Mouse (Mus musculus): Measurements from ENCODE around the gene Pou2f3.

Gene Pou2f3

GRCm38 (mm10) chr9:43210190-43210682, at the start of gene Pou2f3:
Gene Pou2f3 (minus strand): TSS chr9:43210369.
- DNase-seq (ENCODE audit: low read depth, low spot score): peak; percentile 71

DNA sequence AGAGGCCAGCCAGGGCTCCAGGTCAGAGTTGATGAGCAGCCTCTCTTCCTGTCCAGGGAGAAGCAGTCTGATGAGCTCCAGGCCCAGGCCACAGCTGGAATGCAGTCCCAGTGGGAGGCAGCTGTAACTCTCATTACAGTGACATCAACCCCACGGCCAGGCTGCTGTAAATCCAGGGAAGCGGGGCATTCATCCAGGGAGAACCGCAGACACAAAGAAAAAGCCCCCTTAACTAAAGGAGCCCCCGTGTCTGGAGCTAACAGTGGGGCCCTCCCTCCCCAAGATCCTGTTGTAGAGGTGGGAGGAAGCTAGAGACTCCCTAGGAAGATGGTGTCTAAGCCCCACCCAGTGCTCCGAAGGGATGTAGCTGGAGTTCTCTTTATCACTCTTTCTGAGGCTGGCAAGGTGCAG, 43.1 kb upstream of the Pou2f3 start:
- peak; percentile 79 for DNase-seq (ENCODE audit: low read depth, low spot score)

- no peak for DNase-seq (ENCODE audit: low read depth, low spot score)
Measured at GRCm38 (mm10) chr9:43252790-43253189, 42.6 kb upstream of the Pou2f3 start.

- DNase-seq (ENCODE audit: low read depth, low spot score): no peak
Measured at GRCm38 (mm10) chr9:43251786-43252185, 41.6 kb upstream of the Pou2f3 start.

DNA sequence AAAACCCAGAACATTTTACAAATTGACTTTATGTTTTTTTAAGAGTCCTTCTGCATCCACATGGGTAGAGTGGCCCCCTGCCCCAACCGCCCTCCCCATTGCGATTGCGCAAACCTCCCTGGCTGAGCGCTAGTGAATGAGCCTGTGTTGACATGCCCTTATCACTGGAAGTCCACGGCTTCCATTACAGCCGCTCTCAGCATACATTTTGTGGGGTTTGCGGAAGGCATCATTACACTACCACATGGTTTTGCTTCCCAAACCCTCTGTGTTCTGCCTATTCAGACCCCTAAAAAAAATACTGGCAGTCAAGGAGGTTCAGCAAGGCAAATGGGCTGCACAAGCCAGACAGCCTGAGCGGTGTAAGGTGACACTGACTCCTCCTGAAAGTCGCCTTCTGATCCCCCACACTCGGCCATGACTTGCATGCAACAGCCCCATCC, 36.6 kb upstream of the Pou2f3 start:
- DNase-seq (ENCODE audit: low read depth, low spot score): no peak

GRCm38 (mm10) chr9:43245801-43246570, 35.8 kb upstream of the Pou2f3 start:
- no peak for DNase-seq (ENCODE audit: low read depth, low spot score)

DNA sequence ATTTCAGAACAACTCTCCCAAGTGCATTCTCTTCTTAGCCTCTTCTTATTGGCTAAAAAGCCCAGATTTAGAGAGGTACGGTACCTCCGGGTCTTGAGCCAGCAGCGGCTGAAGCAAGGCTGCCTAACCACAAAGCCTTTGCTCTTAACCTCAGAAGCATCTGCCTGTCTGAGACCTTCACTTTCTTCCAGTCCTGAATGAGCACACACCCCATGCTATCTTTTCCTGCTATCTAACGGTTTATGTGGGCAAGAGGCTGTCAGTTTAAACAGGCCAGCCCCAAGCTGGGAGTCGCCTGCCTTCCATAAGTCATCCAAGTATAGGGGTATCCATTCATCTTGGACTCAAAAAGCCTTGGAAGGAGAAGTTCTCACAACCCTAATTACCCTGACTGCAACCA, 32.3 kb upstream of the Pou2f3 start:
- no peak for DNase-seq (ENCODE audit: low read depth, low spot score)

DNA sequence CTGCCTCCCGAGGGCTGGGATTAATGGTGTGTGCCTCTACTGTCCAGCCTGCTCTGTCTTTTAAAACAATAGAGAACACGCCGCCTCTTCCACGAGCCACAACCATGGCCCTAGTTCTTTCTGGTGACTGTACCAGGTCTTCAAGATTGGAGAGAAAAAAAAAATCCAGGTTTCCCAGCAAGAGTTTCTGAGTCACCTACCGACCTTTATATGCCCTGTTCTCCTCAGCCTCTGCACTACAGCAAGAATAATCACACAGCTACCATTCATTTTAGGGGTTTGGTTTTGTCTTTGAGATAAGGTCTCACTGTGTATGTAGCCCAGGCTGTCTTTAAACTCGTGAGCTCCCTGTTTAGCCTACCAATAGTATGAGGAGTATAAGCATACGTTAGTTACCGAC, 31.8 kb upstream of the Pou2f3 start:
- no peak for DNase-seq (ENCODE audit: low read depth, low spot score)

- DNase-seq (ENCODE audit: low read depth, low spot score): no peak
Measured at GRCm38 (mm10) chr9:43241291-43241690, 31.1 kb upstream of the Pou2f3 start.

- no peak for DNase-seq (ENCODE audit: low read depth, low spot score)
Measured at GRCm38 (mm10) chr9:43240594-43240900, 30.4 kb upstream of the Pou2f3 start.

DNA sequence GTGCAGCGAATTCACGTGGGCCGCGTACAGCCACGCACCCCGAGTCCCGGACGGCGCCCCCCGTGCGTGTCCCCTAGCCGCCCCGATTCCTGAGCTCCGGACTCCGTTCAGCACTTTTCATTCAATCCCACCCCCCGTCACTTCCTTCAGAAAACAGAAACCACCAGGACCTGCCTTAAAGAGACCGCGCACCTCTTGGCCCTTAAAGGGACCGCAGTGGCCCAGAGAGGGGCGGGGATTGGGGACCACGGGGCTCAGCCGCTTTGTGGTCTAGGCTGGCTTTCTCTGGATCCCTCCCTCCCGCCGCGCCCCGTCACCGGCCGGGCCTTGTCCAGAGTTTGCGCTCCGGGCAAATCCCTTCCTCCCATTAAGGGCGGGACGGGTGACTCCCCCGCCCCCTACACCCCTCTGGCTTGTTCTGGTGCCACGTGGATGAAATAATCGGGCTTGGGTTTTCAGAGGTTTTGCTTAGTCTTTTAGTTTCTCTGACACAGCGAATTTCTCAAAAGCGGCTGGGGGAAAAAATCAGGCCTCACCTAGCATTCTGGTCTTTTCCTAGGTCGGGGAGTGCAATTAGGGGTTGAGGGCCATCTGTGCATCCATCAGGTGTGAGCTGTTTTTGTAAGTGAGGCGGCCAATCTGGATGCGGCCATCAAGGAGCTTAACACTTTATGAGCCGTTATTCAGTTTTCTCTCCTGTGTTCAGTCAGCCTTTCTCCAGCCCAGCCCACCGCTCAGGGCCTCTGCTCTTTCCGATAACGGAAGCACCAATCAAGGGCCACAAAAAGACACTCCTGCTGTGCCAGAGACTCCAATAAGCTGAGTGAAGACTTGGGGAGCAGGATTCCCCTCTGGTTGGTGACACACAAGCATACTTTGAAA, 29.8 kb upstream of the Pou2f3 start, which contains the start of gene Oaf:
Gene Oaf (minus strand): TSS at position 200 of the 882 bp plus-strand sequence.
- DNase-seq (ENCODE audit: low read depth, low spot score): peak; percentile 90

- no peak for DNase-seq (ENCODE audit: low read depth, low spot score)
Measured at GRCm38 (mm10) chr9:43238631-43239545, 28.7 kb upstream of the Pou2f3 start.

GRCm38 (mm10) chr9:43238167-43238566, 28.0 kb upstream of the Pou2f3 start:
- no peak for DNase-seq (ENCODE audit: low read depth, low spot score)

- no peak for DNase-seq (ENCODE audit: low read depth, low spot score)
Measured at GRCm38 (mm10) chr9:43237111-43237775, 27.1 kb upstream of the Pou2f3 start.

DNA sequence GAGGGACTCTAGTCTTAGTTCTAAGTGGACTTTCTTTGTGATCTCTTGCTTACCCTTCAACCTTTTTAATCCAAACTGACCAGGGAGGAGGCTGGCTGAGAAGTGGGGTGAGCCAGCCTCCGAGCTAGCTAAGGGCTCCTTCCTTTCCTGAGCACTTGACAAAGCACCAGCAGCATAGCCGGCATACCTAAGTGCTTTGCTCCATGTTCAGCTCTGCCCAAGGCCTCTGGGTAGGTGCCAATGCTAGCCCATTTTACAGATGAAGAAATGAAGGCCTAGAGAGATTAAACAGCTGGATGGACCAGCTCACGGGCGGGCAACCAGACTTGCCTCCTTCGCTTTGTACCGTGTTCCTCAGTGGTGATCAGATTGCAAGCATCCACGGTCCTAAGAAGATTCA, 26.4 kb upstream of the Pou2f3 start:
- DNase-seq (ENCODE audit: low read depth, low spot score): no peak

- DNase-seq (ENCODE audit: low read depth, low spot score): no peak
Measured at GRCm38 (mm10) chr9:43236106-43236505, 25.9 kb upstream of the Pou2f3 start.

DNA sequence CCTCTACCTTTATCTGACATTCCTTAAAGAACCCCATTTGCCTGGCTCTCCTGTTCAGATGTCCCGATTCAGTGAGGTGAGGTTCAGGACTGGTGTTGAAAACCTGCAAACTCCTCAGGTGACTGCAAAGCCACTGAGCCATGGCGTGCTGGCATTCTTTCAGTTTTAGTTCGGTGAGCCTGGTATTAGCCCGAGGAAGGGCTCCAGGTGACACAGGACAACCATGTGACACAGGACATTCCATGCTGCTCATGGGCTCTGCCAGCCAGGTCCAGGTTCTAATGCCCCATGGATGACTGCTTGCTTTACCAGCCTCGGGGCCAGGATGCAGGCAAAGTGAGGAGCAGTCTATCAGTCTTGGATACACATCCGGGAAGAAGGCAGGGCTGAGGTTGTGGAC, 25.2 kb upstream of the Pou2f3 start:
- DNase-seq (ENCODE audit: low read depth, low spot score): no peak

- no peak for DNase-seq (ENCODE audit: low read depth, low spot score)
Measured at GRCm38 (mm10) chr9:43234496-43234895, 24.3 kb upstream of the Pou2f3 start.

GRCm38 (mm10) chr9:43233515-43233914, 23.3 kb upstream of the Pou2f3 start:
- no peak for DNase-seq (ENCODE audit: low read depth, low spot score)

- DNase-seq (ENCODE audit: low read depth, low spot score): no peak
Measured at GRCm38 (mm10) chr9:43233044-43233443, 22.9 kb upstream of the Pou2f3 start.

DNA sequence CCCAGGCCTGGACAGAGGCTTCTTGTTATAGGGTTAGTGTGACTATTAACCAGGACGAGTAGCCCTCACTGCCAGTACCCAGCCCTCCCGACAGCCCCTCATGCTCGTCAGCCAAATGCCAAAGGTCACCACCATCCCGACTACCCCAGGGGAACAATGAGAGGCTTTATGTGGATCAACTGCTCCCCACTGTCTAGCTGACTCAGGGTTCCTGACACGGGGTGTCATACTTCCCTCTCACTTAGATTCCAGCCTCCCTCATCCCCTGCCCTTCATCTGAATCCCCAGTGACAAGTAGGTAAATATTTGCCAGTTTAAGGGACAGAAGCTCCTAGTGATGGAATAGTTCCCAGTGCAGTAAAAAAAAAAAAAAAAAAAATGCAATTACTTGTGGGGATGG, 22.1 kb upstream of the Pou2f3 start:
- DNase-seq (ENCODE audit: low read depth, low spot score): no peak
